Mouse (Mus musculus) spleen, adult 2 months (tissue): Measurements from ENCODE around the gene Rhebl1. TPM values are rescaled to one million over a fixed set of nuclear protein-coding genes. Genes with fewer than 3 reads are reported as not detected.
A peak's percentile ranks its signal among the peaks of the same experiment; 100 is the strongest.

Experiments
- DNase-seq, 2 experiments: peaks; one replicate each; pipeline versions ENCODE4 v3.0.0 to v3.0.0-alpha.2; 2012 to 2021; ENCODE audit warnings: low spot score in 2 of 2, low read depth in 1 of 2
- H3K27ac ChIP-seq: fragments of 200-500 bp; 2 replicates; pipeline ENCODE4 v1.5.1; 2012; ENCODE audit warnings: low read length, inconsistent platforms; ENCODE audit not compliant: insufficient read depth
- H3K27me3 ChIP-seq: fragments of 200-500 bp; 2 replicates; pipeline ENCODE4 v1.6.1; 2012; ENCODE audit warnings: mild to moderate bottlenecking, moderate library complexity, low read length, inconsistent platforms; ENCODE audit not compliant: control insufficient read depth, insufficient read depth
- H3K36me3 ChIP-seq: fragments of 200-500 bp; 2 replicates; pipeline ENCODE4 v1.6.1; 2012; ENCODE audit warnings: mild to moderate bottlenecking, low read length, inconsistent platforms; ENCODE audit not compliant: control insufficient read depth, insufficient read depth
- H3K4me1 ChIP-seq: fragments of 200-500 bp; 2 replicates; pipeline ENCODE4 v1.6.1; 2011; ENCODE audit warnings: inconsistent platforms; ENCODE audit not compliant: control insufficient read depth, insufficient read depth, insufficient read length
- H3K4me3 ChIP-seq: fragments of 200-500 bp; 2 replicates; pipeline ENCODE4 v1.5.1; 2011; ENCODE audit warnings: mild to moderate bottlenecking, inconsistent platforms; ENCODE audit not compliant: insufficient read depth, insufficient read length; ENCODE audit errors: extremely low read depth
- CTCF ChIP-seq: fragments of 200-500 bp; IDR thresholded peaks from 2 replicates; pipeline ENCODE4 v1.5.1; 2011; ENCODE audit warnings: mild to moderate bottlenecking, inconsistent platforms; ENCODE audit not compliant: insufficient read depth, insufficient read length, insufficient replicate concordance; ENCODE audit errors: extremely low read depth
- POLR2A ChIP-seq: fragments of 200-500 bp; IDR thresholded peaks from 2 replicates; pipeline ENCODE4 v1.6.1; 2011; ENCODE audit warnings: low read depth, low read length, inconsistent platforms
- WGBS: fragments of 180-500 bp; shearing (Covaris S2); methylation state at CpG from one replicate; pipeline ENCODE4 v1.1.7; 2018; 5-methylcytosine and 5-hydroxymethylcytosine counted together
- polyA plus RNA-seq: library from polyadenylated mRNA; depleted of rRNA; stranded (reverse); fragments of >200 nt; gene quantifications from 2 replicates; pipeline ENCODE4 v1.2.3, GENCODE M21; 2012

Gene Rhebl1
- polyA plus RNA-seq, 1 experiment: 6.0 TPM

- H3K4me3 ChIP-seq: no peak overlapping the region
- no peak overlapping the region for H3K27ac ChIP-seq
- peaks cover 5% of the 10 kb centered on the region; the same call in 1 of the 2 replicates for H3K4me1 ChIP-seq
- TF ChIP-seq CTCF (no peak), POLR2A (no peak)
- H3K27me3 ChIP-seq: no peaks in the 10 kb centered on the region
- DNase-seq: no peak
- H3K36me3 ChIP-seq: peaks cover 61% of the 10 kb centered on the region
- 91% methylated on average over 21 of the region's 21 CpGs for WGBS
These were observed 57.2 kb downstream of the Rhebl1 start for GRCm38 (mm10) chr15:98837006-98837742.

- no peak for DNase-seq
- H3K27me3 ChIP-seq: no peaks in the 10 kb centered on the region
- peaks cover 6% of the 10 kb centered on the region; the same call in 1 of the 2 replicates for H3K4me1 ChIP-seq
- H3K4me3 ChIP-seq: no peak overlapping the region
- no peak overlapping the region for H3K27ac ChIP-seq
- 93% methylated on average over 14 of the region's 14 CpGs for WGBS
- TF ChIP-seq POLR2A (no peak), CTCF (no peak)
- peaks cover 46% of the 10 kb centered on the region for H3K36me3 ChIP-seq
These were observed 59.0 kb downstream of the Rhebl1 start for GRCm38 (mm10) chr15:98835291-98835690.

DNA sequence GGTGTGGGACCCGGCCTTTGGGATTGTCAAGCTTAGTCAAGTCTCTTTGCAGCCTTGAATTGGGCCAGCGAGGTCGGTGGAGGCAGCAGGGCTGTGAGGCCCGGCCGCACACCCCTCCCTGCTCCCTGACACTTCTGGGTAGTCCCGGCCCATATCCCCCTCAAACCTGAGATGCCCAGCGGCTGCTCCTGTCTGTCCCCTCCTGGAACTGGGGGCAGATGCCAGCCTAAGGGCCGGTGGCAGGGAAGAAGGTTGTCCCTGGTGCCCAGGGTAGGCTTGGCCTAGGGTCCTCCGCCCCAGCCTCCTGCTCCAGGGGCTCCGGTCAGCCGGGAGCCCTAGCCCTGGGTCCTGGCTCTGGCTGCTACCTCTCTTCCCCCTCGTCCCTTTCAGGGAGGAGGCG lies 60.3 kb downstream of the Rhebl1 start:
- no peaks in the 10 kb centered on the region for H3K27me3 ChIP-seq
- DNase-seq: no peak
- H3K4me1 ChIP-seq: peaks cover 6% of the 10 kb centered on the region; the same call in 1 of the 2 replicates
- H3K4me3 ChIP-seq: no peak overlapping the region
- 91% methylated on average over 11 of the region's 13 CpGs for WGBS
- peaks cover 35% of the 10 kb centered on the region for H3K36me3 ChIP-seq
- H3K27ac ChIP-seq: no peak overlapping the region
- TF ChIP-seq CTCF: no peak
- TF ChIP-seq POLR2A: no peak

DNA sequence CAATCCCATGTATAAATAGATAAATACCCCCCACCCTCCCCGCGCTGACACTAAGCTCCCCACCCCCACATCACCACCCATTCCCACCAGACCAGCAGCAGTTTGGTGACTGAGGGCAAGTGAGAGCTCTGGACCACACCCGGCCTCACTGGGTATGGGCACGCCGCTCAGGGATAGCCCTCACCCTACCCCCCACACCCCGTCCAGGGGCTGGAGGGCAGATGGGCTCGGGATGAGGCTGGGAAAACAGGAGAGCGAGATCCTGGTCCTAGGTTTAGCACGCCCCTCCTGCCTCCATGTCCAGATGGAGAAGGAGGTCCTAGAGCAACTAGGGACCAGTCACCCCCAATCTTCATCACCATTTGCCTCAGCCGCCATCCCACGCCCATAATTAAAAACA lies 61.1 kb downstream of the Rhebl1 start:
- Histone ChIP-seq H3K27me3 (no peaks in the 10 kb centered on the region), H3K4me3 (no peak overlapping the region), H3K36me3 (peaks cover 35% of the 10 kb centered on the region), H3K4me1 (peaks cover 6% of the 10 kb centered on the region; the same call in 1 of the 2 replicates), H3K27ac (no peak overlapping the region)
- DNase-seq: no peak
- TF ChIP-seq POLR2A: no peak
- TF ChIP-seq CTCF: no peak
- 91% methylated on average over 11 of the region's 11 CpGs for WGBS

DNA sequence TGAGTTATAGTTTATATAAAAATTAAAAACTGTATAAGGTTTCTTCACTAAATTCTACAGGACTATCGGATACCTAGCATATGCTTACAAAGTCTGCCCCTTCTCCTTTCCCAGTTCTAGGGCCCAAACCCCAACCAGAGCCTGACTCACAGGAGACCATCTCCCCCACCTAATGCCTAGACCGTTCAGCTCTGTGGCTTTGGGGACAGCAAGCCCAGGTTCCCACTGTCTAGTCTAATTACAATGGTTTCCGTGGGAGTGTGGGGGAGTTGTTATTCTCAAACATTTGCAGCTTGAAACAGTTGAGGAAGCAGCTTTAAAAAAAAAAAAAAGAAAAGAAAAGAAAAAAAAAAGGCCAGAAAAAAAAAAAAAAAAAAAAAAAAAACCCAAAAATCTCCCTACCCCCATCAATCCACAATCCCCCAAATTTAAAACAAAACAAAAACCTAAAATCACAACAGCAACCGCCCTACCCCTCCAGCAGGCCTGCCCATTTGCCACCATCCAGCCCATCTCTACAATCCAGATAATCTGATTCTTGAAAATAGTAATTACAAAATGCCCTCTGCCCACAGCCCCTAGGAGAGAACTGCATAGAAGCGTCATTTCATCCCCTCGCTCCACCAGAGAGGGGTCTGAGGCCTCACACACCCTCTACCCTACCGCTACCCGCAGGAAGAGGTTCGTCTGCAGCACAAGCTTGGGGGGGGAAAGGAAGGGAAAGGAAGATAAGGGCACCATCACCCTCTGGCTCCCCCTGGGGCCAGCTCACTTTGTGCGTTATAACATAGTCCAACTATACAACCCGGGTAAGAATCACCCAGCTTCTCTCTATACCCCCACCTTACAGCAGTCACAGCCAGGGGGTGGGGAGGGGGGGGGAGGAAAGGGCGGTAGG lies 61.9 kb downstream of the Rhebl1 start:
- 15% methylated on average over 12 of the region's 12 CpGs for WGBS
- Histone ChIP-seq H3K27ac (peak overlapping the region; percentile 88), H3K4me1 (peaks cover 6% of the 10 kb centered on the region; the same call in 1 of the 2 replicates), H3K27me3 (no peaks in the 10 kb centered on the region), H3K36me3 (peaks cover 34% of the 10 kb centered on the region), H3K4me3 (no peak overlapping the region)
- TF ChIP-seq CTCF (peak; percentile 14; the same call in 1 of the 2 replicates), POLR2A (no peak)
- DNase-seq: peak; percentile 37 to 38

DNA sequence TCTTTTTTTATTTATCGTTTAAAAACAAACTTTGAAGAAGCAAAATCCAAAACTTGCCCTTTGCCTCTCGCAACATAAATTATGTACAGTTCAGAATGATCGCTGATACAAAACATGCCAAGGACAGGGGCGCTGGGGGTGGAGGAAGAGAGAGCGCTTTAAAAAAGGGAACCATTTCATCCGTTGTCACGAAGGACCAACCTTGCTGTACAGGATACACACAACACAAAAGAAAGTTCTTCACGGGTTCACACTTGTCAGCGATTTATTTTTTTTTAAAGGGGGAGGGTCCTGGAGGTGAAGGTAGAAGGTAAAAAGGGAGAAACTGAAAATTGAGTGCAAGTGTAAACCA lies 62.7 kb downstream of the Rhebl1 start:
- no peak for DNase-seq
- H3K4me1 ChIP-seq: peaks cover 6% of the 10 kb centered on the region; the same call in 1 of the 2 replicates
- no peaks in the 10 kb centered on the region for H3K27me3 ChIP-seq
- peaks cover 27% of the 10 kb centered on the region for H3K36me3 ChIP-seq
- WGBS: 2% methylated on average over 9 of the region's 9 CpGs
- no peak for TF ChIP-seq POLR2A
- TF ChIP-seq CTCF: no peak
- H3K27ac ChIP-seq: peak overlapping the region; percentile 81
- peak overlapping the region; percentile 5 for H3K4me3 ChIP-seq
